Mouse (Mus musculus) myocyte (in vitro differentiated cells): ENCODE data around the gene Ccr1.

ENCODE experiments used
- CEBPB ChIP-seq: IDR thresholded peaks from 2 replicates; pipeline ENCODE4 v1.6.1; 2011; ENCODE audit warnings: mild to moderate bottlenecking, moderate library complexity; ENCODE audit not compliant: poor library complexity, insufficient read depth, severe bottlenecking
- MAX ChIP-seq: IDR thresholded peaks from one replicate; pipeline ENCODE4 v1.6.1; 2011; ENCODE audit warnings: low read depth, mild to moderate bottlenecking, control low read depth
- POLR2A ChIP-seq: IDR thresholded peaks from one replicate; pipeline ENCODE4 v1.6.1; 2011; ENCODE audit warnings: low read depth, mild to moderate bottlenecking, control low read depth, moderate library complexity; ENCODE audit not compliant: insufficient read length
- TCF3 ChIP-seq: IDR thresholded peaks from one replicate; pipeline ENCODE4 v1.6.1; 2011; ENCODE audit warnings: low read depth, control low read depth; ENCODE audit not compliant: insufficient read length
- USF1 ChIP-seq: IDR thresholded peaks from one replicate; pipeline ENCODE4 v1.6.1; 2011; ENCODE audit warnings: low read depth, mild to moderate bottlenecking, control low read depth, moderate library complexity

DNA sequence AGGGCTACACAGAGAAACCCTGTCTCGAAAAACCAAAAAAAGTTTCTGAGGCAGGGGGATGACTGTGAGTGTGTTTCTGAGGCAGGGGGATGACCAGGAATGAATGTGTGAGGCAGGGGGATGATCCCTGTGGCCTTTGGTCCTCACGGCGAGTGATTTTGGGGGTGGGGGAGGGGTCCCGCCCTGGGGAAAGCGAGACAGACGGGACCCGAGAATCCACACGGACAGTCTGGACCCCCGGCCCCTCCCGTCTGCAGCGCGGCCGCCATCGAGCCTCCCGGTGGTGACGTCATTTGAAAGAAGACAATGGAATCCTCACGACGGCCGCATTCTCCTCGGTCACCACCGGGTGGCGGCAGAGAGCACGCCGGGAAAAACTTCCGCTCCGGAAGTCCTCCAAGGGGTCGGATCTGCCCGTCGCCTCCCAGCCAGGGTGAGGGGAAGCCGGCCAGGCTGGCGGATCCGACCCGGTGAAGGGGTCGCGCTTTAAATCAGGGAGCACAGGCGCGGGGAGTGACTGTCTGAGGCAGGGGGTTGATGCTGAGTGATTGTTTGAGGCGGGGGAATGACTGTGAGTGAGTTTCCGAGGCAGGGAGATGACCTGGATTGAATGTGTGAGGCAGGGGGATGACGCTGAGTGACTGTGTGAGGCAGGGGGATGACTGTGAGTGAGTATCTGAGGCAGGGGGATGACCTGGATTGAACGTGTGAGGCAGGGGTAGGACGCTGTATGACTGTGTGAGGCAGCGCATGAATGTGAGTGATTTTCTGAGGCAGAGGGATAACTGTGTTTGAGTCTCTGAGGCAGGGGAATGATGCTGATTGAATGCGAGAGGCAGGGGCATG is 43.2 kb downstream of the Ccr1 start:
- TF ChIP-seq POLR2A (peak; percentile 34), CEBPB (no peak), MAX (no peak), TCF3 (no peak), USF1 (no peak)
